Mouse (Mus musculus) E14TG2a.4 (cell line): ENCODE results near the gene Cmtr1.

Experiments
- H3K27me3 ChIP-seq: 2 replicates; pipeline ENCODE4 v1.6.1; 2014; ENCODE audit warnings: low read length, control low read depth; ENCODE audit not compliant: insufficient read depth
- H3K36me3 ChIP-seq: 2 replicates; pipeline ENCODE4 v1.6.1; 2014; ENCODE audit warnings: low read length, control low read depth; ENCODE audit not compliant: insufficient read depth
- H3K4me1 ChIP-seq: replicated peaks from 2 replicates; pipeline ENCODE4 v1.6.1; 2014; ENCODE audit warnings: low read depth, low read length, control low read depth
- H3K4me3 ChIP-seq: replicated peaks from 2 replicates; pipeline ENCODE4 v1.5.1; 2014; ENCODE audit warnings: mild to moderate bottlenecking, low read length
- H3K9me3 ChIP-seq: 2 replicates; pipeline ENCODE4 v1.6.1; 2014; ENCODE audit warnings: low read length, control low read depth
- CTCF ChIP-seq: conservative IDR thresholded peaks from 2 replicates; pipeline ENCODE4 v1.5.1; 2014; ENCODE audit warnings: low read length
- NANOG ChIP-seq: IDR thresholded peaks from 2 replicates; pipeline ENCODE4 v1.6.1; 2014; ENCODE audit warnings: borderline replicate concordance, low read length, mixed read lengths
- POU5F1 ChIP-seq: IDR thresholded peaks from 2 replicates; pipeline ENCODE4 v1.6.1; 2014; ENCODE audit warnings: low read length, borderline replicate concordance

The Cmtr1 gene

GRCm38 (mm10) chr17:29658249-29658648 is 2.1 kb upstream of the Cmtr1 start:
- TF ChIP-seq POU5F1 (no peak), CTCF (no peak), NANOG (no peak)
- Histone ChIP-seq H3K27me3 (no peaks in the 10 kb centered on the region), H3K36me3 (peaks cover 9% of the 10 kb centered on the region), H3K4me1 (peaks cover 20% of the 10 kb centered on the region), H3K4me3 (no peak overlapping the region), H3K9me3 (no peaks in the 10 kb centered on the region)

GRCm38 (mm10) chr17:29660762-29661391 is 482 bp downstream of the Cmtr1 start:
- TF ChIP-seq POU5F1 (no peak), NANOG (no peak)

GRCm38 (mm10) chr17:29662145-29662544 is 1.8 kb downstream of the Cmtr1 start:
- TF ChIP-seq NANOG, result no peak
- TF ChIP-seq CTCF, result no peak
- TF ChIP-seq POU5F1, result no peak
- peaks cover 25% of the 10 kb centered on the region for H3K4me1 ChIP-seq
- H3K27me3 ChIP-seq, result no peaks in the 10 kb centered on the region
- H3K4me3 ChIP-seq, result no peak overlapping the region
- no peaks in the 10 kb centered on the region for H3K9me3 ChIP-seq
- peaks cover 46% of the 10 kb centered on the region for H3K36me3 ChIP-seq

More at GRCm38 (mm10) chr17:29660762-29661391, 482 bp downstream of the Cmtr1 start:
- Histone ChIP-seq H3K36me3 (peaks cover 34% of the 10 kb centered on the region), H3K9me3 (no peaks in the 10 kb centered on the region), H3K4me3 (peak overlapping the region; percentile 94), H3K27me3 (no peaks in the 10 kb centered on the region), H3K4me1 (peaks cover 23% of the 10 kb centered on the region)

GRCm38 (mm10) chr17:29668051-29668986 is 7.9 kb downstream of the Cmtr1 start:
- TF ChIP-seq POU5F1 (no peak), CTCF (no peak), NANOG (no peak; the same call in 1 of the 2 replicates)
- peaks cover 35% of the 10 kb centered on the region for H3K4me1 ChIP-seq
- no peaks in the 10 kb centered on the region for H3K27me3 ChIP-seq
- peaks cover 91% of the 10 kb centered on the region for H3K36me3 ChIP-seq
- no peaks in the 10 kb centered on the region for H3K9me3 ChIP-seq
- peak overlapping the region; percentile 49 for H3K4me3 ChIP-seq

GRCm38 (mm10) chr17:29669030-29669429 is 8.6 kb downstream of the Cmtr1 start:
- Histone ChIP-seq H3K4me1 (peaks cover 33% of the 10 kb centered on the region), H3K27me3 (no peaks in the 10 kb centered on the region), H3K4me3 (no peak overlapping the region), H3K36me3 (peaks cover 91% of the 10 kb centered on the region), H3K9me3 (no peaks in the 10 kb centered on the region)
- TF ChIP-seq CTCF, result no peak
- TF ChIP-seq NANOG, result no peak
- TF ChIP-seq POU5F1, result no peak

GRCm38 (mm10) chr17:29669936-29670335 is 9.5 kb downstream of the Cmtr1 start:
- TF ChIP-seq NANOG, result no peak
- TF ChIP-seq POU5F1, result no peak
- no peak for TF ChIP-seq CTCF
- Histone ChIP-seq H3K4me1 (peaks cover 33% of the 10 kb centered on the region), H3K27me3 (no peaks in the 10 kb centered on the region), H3K36me3 (peaks cover 91% of the 10 kb centered on the region), H3K4me3 (no peak overlapping the region), H3K9me3 (no peaks in the 10 kb centered on the region)

- H3K4me1 ChIP-seq, result peaks cover 38% of the 10 kb centered on the region
- no peak overlapping the region for H3K4me3 ChIP-seq
- peaks cover 92% of the 10 kb centered on the region for H3K36me3 ChIP-seq
- H3K9me3 ChIP-seq, result no peaks in the 10 kb centered on the region
- no peaks in the 10 kb centered on the region for H3K27me3 ChIP-seq
- TF ChIP-seq NANOG (no peak), POU5F1 (no peak), CTCF (no peak)
These were observed 10.6 kb downstream of the Cmtr1 start for GRCm38 (mm10) chr17:29671021-29671420.

- Histone ChIP-seq H3K27me3 (no peaks in the 10 kb centered on the region), H3K36me3 (peaks cover 92% of the 10 kb centered on the region), H3K4me1 (peaks cover 41% of the 10 kb centered on the region), H3K4me3 (no peak overlapping the region), H3K9me3 (no peaks in the 10 kb centered on the region)
- TF ChIP-seq POU5F1 (no peak), NANOG (no peak), CTCF (no peak)
These were observed 12.9 kb downstream of the Cmtr1 start for GRCm38 (mm10) chr17:29673325-29673724.

- H3K36me3 ChIP-seq, result peaks cover 98% of the 10 kb centered on the region
- no peaks in the 10 kb centered on the region for H3K27me3 ChIP-seq
- H3K4me1 ChIP-seq, result peaks cover 49% of the 10 kb centered on the region
- no peak overlapping the region for H3K4me3 ChIP-seq
- TF ChIP-seq POU5F1 (no peak), CTCF (no peak), NANOG (no peak)
- H3K9me3 ChIP-seq, result no peaks in the 10 kb centered on the region
These were observed 18.1 kb downstream of the Cmtr1 start for GRCm38 (mm10) chr17:29678526-29678925.
